In the genomic region with DNA sequence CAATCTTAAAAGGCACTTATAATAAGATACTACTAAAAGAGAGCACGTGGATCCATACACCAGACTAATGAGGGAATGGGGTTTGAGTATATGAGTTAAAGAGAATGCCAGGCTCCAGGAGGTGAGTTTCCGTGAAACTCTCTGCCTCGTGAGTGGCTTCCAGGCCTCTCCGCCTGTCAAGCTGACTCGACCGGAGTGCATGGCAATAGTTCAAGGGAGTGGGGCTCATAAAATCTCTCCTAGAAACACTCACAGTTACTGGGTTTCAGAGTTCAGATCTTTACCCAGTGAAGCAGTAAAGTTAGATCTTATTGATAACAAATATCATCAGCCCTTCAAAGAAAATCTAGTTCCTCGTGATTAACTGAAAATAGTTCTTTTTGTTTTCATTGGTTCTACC, we compare ENCODE assay signal across 22 mouse cellular contexts.
DNase-seq lines count a peak whose midpoint lies in the region; ATAC-seq and TF ChIP-seq lines count a peak whose summit lies in the region.
"Had no signal": no experiment of that assay in that cellular context is flagged by ENCODE, and none has a peak within 500 bp of the region (broad histone marks: within the 10 kb centered on the region; RNA-seq: fewer than 3 reads in every experiment).

No protein-coding gene starts in this region.

- H3K27ac ChIP-seq in ES-E14 (ENCODE audit: insufficient read depth, low read depth, low read length, poor library complexity, severe bottlenecking): peak overlapping the region; percentile 83; the same call in 1 of the 2 replicates
- H3K27ac ChIP-seq in intestine, embryonic 15.5 days: no peak overlapping the region
- H3K27ac ChIP-seq in intestine, postnatal 0 days (ENCODE audit: low read depth, low read length): no peak overlapping the region
- H3K27ac ChIP-seq in forebrain, postnatal 0 days (ENCODE audit: low read depth, low read length): no peak overlapping the region
- H3K27ac ChIP-seq: embryonic facial prominence, embryonic 10.5 days; embryonic facial prominence, embryonic 12.5 days; forebrain, embryonic 13.5 days; forebrain, embryonic 15.5 days had no signal

- DNase-seq in ES-E14 (ENCODE audit: low read depth, low spot score): no peak
- peak; percentile 60 for DNase-seq in R1 (ENCODE audit: low read depth, low spot score)
- no peak for DNase-seq in layer of hippocampus, adult 11-12 months (ENCODE audit: low spot score)
- no peak for DNase-seq in forebrain, postnatal 0 days
- DNase-seq in B cell, adult 2 months: no peak
- DNase-seq in neural tube, embryonic 10.5 days (ENCODE audit: extremely low spot score, low spot score): no peak
- DNase-seq: adrenal gland, adult 8-10 months; adrenal gland, postnatal 14 days; adrenal gland, postnatal 36 days; cerebellum, adult 11-12 months; cerebellum, adult 2 months; cerebellum, adult 9-10 months; cerebellum, postnatal 10 days; cerebellum, postnatal 25 days had no signal

- no peak overlapping the region for H3K4me2 ChIP-seq in intestine, embryonic 15.5 days (replicated peaks)
- no peak overlapping the region for H3K4me2 ChIP-seq in intestine, postnatal 0 days (replicated peaks; ENCODE audit: low read depth)
- H3K4me2 ChIP-seq in forebrain, postnatal 0 days (ENCODE audit: low read depth): no peak overlapping the region
- H3K4me2 ChIP-seq: embryonic facial prominence, embryonic 12.5 days; forebrain, embryonic 13.5 days; forebrain, embryonic 15.5 days had no signal

- ATAC-seq in intestine, embryonic 15.5 days: peak; percentile 77
- peak; percentile 77 for ATAC-seq in intestine, postnatal 0 days
- ATAC-seq in forebrain, postnatal 0 days: no peak
- ATAC-seq: CD4-positive, CD25-positive, alpha-beta regulatory T cell, adult 4 months; forebrain, embryonic 13.5 days; forebrain, embryonic 15.5 days had no signal

- TF ChIP-seq CTCF in intestine, postnatal 0 days (IDR thresholded peaks at IDR 0.05; ENCODE audit: low read depth): no peak
- TF ChIP-seq CTCF in forebrain, postnatal 0 days (IDR thresholded peaks at IDR 0.05; ENCODE audit: low read depth): no peak

- no peak overlapping the region for H3K4me3 ChIP-seq in ES-E14 (ENCODE audit: insufficient read depth in 1 of 2, low read depth in 1 of 2, low read length in 2 of 2, poor library complexity in 1 of 2, severe bottlenecking in 1 of 2)
- H3K4me3 ChIP-seq in intestine, embryonic 15.5 days (replicated peaks): no peak overlapping the region
- H3K4me3 ChIP-seq in intestine, postnatal 0 days (ENCODE audit: low read depth, low read length): no peak overlapping the region
- H3K4me3 ChIP-seq in forebrain, postnatal 0 days (ENCODE audit: low read depth, low read length): no peak overlapping the region
- H3K4me3 ChIP-seq: embryonic facial prominence, embryonic 10.5 days; embryonic facial prominence, embryonic 12.5 days; forebrain, embryonic 13.5 days; forebrain, embryonic 15.5 days had no signal

- peaks cover 0 to 9% of the 10 kb centered on the region in 2 experiments; a peak in 3 of 4 replicates for H3K4me1 ChIP-seq in ES-E14 (ENCODE audit: control insufficient read depth in 2 of 2, insufficient read depth in 2 of 2, low read length in 2 of 2, poor library complexity in 1 of 2)
- no peaks in the 10 kb centered on the region for H3K4me1 ChIP-seq in intestine, embryonic 15.5 days (replicated peaks)
- no peaks in the 10 kb centered on the region for H3K4me1 ChIP-seq in intestine, postnatal 0 days (replicated peaks; ENCODE audit: control insufficient read depth, insufficient read depth, low read length)
- H3K4me1 ChIP-seq in forebrain, postnatal 0 days (ENCODE audit: insufficient read depth): 0 out of 2 replicates have a peak, but pooled peaks cover 6% of the 10 kb centered on the region
- H3K4me1 ChIP-seq: forebrain, embryonic 13.5 days had no signal

- in situ Hi-C loops in ES-E14 (cut with MboI; ENCODE audit: low sequenced_read_pairs in 2 of 2, unreplicated experiment in 2 of 2): no loop called here

- H3K27me3 ChIP-seq in intestine, embryonic 15.5 days (replicated peaks): no peaks in the 10 kb centered on the region
- H3K27me3 ChIP-seq in intestine, postnatal 0 days (replicated peaks; ENCODE audit: control insufficient read depth, insufficient read depth, low read length): no peaks in the 10 kb centered on the region
- H3K27me3 ChIP-seq in forebrain, postnatal 0 days (ENCODE audit: insufficient read depth, low read length): no peaks in the 10 kb centered on the region
- H3K27me3 ChIP-seq: CH12.LX; embryonic facial prominence, embryonic 12.5 days; forebrain, embryonic 13.5 days; forebrain, embryonic 15.5 days had no signal

- H3K36me3 ChIP-seq in ES-E14 (ENCODE audit: control insufficient read depth, insufficient read depth, low read length, poor library complexity, severe bottlenecking): no peaks in the 10 kb centered on the region; the same call in 1 of the 2 replicates
- H3K36me3 ChIP-seq in intestine, embryonic 15.5 days: no peaks in the 10 kb centered on the region
- no peaks in the 10 kb centered on the region for H3K36me3 ChIP-seq in intestine, postnatal 0 days (ENCODE audit: control insufficient read depth, insufficient read depth)
- H3K36me3 ChIP-seq in forebrain, postnatal 0 days (ENCODE audit: insufficient read depth): no peaks in the 10 kb centered on the region
- H3K36me3 ChIP-seq: embryonic facial prominence, embryonic 10.5 days; embryonic facial prominence, embryonic 12.5 days; forebrain, embryonic 15.5 days had no signal

- 64% methylated on average over 7 of the region's 7 CpGs for WGBS in intestine, embryonic 15.5 days
- 53% methylated on average over 7 of the region's 7 CpGs for WGBS in intestine, postnatal 0 days
- 94% methylated on average over 7 of the region's 7 CpGs for WGBS in forebrain, postnatal 0 days

- no peaks in the 10 kb centered on the region for H3K9me3 ChIP-seq in ES-E14 (ENCODE audit: control insufficient read depth, insufficient read depth, low read depth, low read length)
- H3K9me3 ChIP-seq in intestine, embryonic 15.5 days: no peaks in the 10 kb centered on the region
- H3K9me3 ChIP-seq in intestine, postnatal 0 days (ENCODE audit: control insufficient read depth): no peaks in the 10 kb centered on the region
- H3K9me3 ChIP-seq in forebrain, postnatal 0 days (ENCODE audit: low read length): no peaks in the 10 kb centered on the region
- H3K9me3 ChIP-seq: embryonic facial prominence, embryonic 10.5 days; embryonic facial prominence, embryonic 12.5 days; forebrain, embryonic 13.5 days; forebrain, embryonic 15.5 days had no signal

- H3K9ac ChIP-seq in ES-E14 (ENCODE audit: insufficient read depth, low read depth, low read length, poor library complexity, severe bottlenecking): no peak overlapping the region
- no peak overlapping the region for H3K9ac ChIP-seq in intestine, embryonic 15.5 days
- H3K9ac ChIP-seq in intestine, postnatal 0 days (ENCODE audit: low read depth, low read length): no peak overlapping the region
- no peak overlapping the region for H3K9ac ChIP-seq in forebrain, postnatal 0 days
- H3K9ac ChIP-seq: embryonic facial prominence, embryonic 12.5 days; forebrain, embryonic 13.5 days; forebrain, embryonic 15.5 days had no signal

TF ChIP-seq in ES-E14, 5 proteins besides CTCF, POLR2A, EP300 and RAD21:
- TF ChIP-seq CHD2 (IDR thresholded peaks at IDR 0.05; ENCODE audit: low read depth, low read length): no peak
